Mouse (Mus musculus) kidney, adult 11 months (tissue): ENCODE data around the gene Eml5.

Experiments used
- DNase-seq: peaks from one replicate; pipeline ENCODE4 v3.0.0; 2022

Eml5 gene

DNA sequence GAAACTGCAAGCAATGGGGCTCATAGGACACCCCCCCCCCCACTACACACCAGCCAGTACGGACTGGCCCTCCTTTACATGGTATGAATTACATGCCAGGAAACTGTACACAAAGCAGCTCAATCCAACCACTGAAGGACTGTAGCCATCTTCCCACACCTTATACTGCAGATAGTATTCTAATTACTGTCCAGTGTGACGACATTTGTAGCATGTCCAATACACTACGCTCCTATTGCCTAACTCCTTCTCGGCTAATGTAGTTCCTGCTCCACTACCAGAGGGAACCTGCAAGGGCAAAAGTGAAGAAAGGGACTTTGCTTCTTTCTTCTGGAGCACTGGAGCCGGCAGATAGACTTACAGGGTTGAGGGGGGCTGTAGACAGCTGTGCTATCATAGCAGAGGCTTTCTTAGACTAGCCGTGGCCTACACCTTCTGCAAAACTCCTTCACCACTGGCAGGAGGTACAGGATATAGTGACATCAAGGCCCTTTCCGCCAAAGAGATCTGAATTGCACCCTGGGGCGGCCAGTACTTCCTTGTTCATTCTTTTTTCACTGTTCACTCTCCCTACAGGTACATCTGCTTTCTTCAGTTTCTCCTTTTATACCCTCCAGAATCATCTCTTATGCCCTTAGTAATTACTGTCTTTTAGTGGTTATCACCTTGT is 68.2 kb downstream of the Eml5 start:
- DNase-seq = no peak

DNA sequence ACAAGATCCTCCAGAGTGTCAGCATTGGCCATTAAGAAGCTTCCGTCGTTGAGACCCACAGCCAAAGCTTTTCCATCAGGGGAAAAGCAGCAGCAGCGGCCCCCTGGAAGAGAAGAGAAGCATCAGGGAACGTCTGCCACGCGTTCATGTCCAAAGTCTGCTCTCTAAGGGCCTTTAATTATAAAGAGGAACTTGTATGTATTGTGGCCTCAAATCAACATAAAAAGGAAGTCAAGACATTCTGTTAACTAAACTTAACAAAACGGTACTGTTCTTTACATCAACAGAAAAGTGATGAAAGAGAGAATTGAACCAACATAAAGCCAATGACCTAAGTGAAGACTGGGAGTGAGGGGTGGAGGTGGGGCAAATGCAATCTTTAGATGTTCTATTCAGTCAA is 70.2 kb downstream of the Eml5 start:
- no peak for DNase-seq

GRCm38 (mm10) chr12:98820781-98821180 is 80.5 kb downstream of the Eml5 start:
- no peak for DNase-seq

DNA sequence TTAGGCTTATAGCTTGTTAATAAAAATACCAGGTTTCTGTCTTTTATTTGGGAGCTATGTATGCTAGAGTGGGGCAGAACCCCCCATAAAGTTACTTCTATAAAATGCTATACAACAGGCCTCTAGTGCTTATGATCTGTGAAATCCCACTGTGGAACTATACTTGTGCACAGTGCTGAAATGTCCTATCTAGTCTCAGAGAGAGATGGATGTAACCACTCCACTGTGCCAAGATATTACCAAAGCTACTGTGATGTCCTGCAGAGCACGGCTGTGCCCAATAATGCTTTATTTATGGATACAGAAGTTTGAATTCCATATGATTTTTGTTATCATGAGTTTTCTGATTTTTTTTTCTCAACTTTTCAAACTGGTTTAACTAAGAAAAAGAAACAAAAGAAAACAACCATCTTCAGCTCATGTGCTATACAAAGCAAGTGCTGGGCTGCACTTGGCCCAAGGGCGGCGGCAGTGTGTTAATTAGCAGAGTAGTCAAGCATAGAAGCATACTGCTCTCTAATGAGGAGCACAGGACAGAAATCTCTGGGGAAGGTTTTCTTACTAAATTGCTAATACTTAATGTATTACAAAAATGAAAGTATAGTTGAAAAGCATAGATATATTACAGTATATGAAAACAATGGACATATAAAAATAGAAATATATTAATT is 97.1 kb downstream of the Eml5 start:
- DNase-seq = no peak

DNA sequence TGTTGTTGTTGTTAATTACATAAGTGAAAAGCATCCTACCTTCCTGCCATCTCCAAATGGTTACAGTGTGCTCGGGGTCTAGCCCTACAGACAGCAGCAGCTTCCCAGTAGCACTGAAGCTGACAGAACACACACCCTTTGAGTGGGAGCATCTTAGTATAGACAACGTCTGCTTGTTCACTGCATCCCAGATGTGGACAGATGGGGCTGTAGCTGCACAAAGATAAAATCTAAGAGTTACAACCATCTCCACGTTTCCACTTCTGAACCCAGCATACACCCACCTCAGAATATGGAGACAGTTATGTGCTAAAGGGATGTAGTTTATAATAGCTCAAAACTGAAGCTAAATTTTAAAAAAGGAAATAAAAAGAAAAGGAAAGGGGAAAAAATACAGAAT is 99.0 kb downstream of the Eml5 start:
- no peak for DNase-seq

DNA sequence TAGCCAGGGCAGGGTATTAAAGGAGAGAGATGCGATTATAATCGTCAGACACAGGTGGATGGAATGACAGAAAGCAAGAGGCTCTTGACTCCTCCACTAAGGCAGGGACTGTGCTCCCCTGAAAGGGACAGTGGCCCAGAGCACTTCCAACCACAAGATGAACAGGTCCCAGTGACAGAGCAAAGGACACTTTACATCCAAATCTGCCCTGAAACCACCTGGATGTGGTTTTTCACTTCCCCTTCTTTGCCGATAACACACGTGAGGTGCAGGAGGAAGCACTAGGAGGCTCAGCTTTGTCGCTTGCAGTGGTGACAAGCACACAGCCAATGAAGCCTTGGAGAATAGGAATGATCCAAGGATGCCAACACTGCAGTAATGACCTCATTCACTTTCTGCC is 101.0 kb downstream of the Eml5 start:
- no peak for DNase-seq

DNA sequence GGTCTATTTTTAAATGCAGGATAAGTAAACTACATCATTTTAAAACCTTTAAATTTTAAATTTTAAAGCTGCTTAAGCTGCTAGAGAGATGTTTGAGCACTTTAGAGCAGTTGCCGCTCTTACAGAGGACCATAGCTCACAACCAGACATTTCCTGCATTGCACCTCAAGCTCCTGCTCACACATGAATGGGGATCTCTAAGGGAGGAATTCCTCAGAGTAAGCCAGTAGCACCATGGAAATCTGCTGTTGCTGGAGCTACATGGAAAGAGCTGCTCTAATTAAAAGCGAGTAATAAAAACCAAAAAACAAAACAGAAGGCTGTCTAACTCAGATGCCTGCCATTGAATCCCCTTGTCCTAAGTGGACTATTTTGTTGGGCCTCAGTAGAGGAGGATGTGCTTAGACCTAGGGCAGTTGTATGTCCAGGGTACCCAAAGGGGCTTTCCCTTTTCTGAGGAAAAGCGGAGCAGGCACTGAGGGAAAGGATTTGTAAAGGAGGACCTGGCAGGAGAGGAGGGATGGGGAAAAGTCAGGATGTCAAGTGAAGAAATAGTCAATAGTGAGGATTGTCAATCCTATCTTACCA is 105.5 kb downstream of the Eml5 start:
- no peak for DNase-seq

- no peak for DNase-seq
Measured at GRCm38 (mm10) chr12:98784251-98784650, 117.0 kb downstream of the Eml5 start.

DNA sequence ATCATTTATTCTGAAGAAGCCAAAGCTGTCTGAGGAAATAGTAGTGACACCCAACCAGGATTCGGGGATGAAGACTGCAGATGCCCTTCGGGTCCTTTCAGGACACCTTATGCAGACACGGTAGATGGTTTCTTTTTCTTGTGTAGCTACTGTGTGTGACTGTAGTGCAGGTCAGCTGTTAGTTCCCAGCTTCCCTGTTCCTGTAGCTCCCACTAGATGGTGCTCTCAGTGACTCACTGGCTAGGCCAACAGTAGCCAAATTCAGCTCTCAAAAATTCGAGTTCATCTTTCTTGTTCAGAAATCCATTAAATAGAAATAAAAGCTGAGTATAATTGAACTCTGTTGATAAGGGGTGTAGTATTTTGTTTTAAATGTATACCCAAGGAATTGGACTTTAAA is 122.1 kb downstream of the Eml5 start:
- DNase-seq = peak; percentile 12

DNA sequence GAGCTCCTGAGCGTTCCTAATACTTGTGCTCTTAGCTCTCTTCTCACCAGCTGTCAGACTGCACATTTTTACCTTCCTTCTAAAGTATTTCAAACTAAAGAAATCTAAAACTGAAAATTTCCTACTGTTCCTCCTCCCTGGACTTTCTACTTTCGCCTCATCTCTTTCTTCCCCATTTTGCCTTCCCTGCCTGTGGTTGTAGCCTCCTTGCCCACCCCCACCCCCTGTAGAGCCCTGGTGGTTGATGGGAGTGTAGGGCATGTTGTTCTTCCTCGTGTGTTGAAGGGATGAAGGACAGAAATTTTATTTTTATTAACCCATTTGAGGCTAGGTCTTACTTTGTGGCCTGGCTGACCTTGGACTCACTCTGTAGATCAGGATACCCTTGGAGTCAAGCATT is 123.8 kb downstream of the Eml5 start:
- DNase-seq = no peak

GRCm38 (mm10) chr12:98766241-98766640 is 135.0 kb downstream of the Eml5 start:
- DNase-seq = no peak

- DNase-seq = no peak
Measured at GRCm38 (mm10) chr12:98759700-98760099, 141.6 kb downstream of the Eml5 start.

DNA sequence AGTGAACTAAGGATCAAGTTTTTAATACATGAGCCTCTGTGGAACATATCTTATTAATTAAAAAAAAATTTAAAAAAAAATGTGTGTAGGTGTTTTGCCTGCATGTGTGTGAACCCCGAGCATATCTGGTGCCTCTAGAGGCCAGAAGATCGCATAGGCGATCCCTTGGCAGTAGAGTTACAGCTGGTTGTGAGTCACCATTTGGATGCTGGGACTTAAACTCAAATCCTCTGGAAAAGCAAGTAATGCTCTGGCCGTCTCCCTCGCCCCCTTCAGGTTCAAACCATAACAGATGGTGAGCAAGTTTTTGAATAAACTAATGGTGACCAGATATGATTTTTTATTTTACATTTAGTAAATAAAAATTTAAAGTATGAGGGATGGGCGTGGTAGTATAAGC is 143.6 kb downstream of the Eml5 start:
- no peak for DNase-seq

DNA sequence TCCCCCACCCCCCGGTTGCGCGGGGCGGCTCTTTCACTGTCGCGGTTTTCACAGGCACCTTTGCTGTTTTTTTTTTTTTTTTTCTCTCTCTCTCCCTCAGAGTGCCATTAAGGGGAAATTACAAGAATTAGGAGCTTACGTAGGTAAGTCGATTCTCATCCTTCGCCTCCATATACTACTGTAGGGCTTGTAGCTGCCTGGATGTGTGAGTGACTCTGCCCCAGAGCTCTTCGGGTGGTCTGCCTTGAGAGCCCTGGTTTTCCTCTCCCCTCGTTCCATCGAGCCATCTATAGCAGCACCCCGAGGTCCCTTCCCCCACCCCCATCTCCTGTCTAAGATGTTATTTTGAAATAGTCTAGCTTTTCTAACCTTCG is 153.9 kb downstream of the Eml5 start:
- DNase-seq = no peak

GRCm38 (mm10) chr12:98746746-98747379 is 154.4 kb downstream of the Eml5 start, which contains the start of gene Zc3h14:
Gene Zc3h14 (plus strand): TSS chr12:98746964.
- DNase-seq = peak; percentile 88

- DNase-seq = peak; percentile 72
Measured at GRCm38 (mm10) chr12:98746131-98746530, 155.2 kb downstream of the Eml5 start.

GRCm38 (mm10) chr12:98745626-98746025 is 155.7 kb downstream of the Eml5 start:
- DNase-seq = no peak

GRCm38 (mm10) chr12:98741011-98741501 is 160.2 kb downstream of the Eml5 start:
- no peak for DNase-seq

- DNase-seq = no peak
Measured at GRCm38 (mm10) chr12:98737801-98738350, 163.4 kb downstream of the Eml5 start.

GRCm38 (mm10) chr12:98736951-98737800 is 164.1 kb downstream of the Eml5 start, which contains the start of gene Ptpn21:
Gene Ptpn21 (minus strand): TSS chr12:98737405.
- DNase-seq = peak; percentile 59
